Mouse (Mus musculus) hindbrain, embryonic 14.5 days (tissue): Measurements from ENCODE around the gene Gm37240. TPM values are rescaled to one million over a fixed set of nuclear protein-coding genes. Genes with fewer than 3 reads are reported as not detected.
A peak's percentile ranks its signal among the peaks of the same experiment; 100 is the strongest.

Source experiments
- ATAC-seq: fragments of 200-750 bp; cut with Nextera tagmentation; 2 replicates; pipeline ENCODE4 v1.8.0; 2017; ENCODE audit warnings: moderate number of reproducible peaks, mild to moderate bottlenecking, moderate TSS enrichment, moderate library complexity; ENCODE audit not compliant: low FRiP score
- DNase-seq: peaks from one replicate; pipeline ENCODE4 v3.0.0-alpha.2; 2015; ENCODE audit warnings: low spot score
- H3K27ac ChIP-seq: fragments of 300-500 bp; sonication (generic); 2 replicates; pipeline ENCODE4 v1.5.1; 2014; ENCODE audit warnings: mild to moderate bottlenecking, moderate library complexity
- H3K27me3 ChIP-seq: fragments of 300-500 bp; sonication (generic); 2 replicates; pipeline ENCODE4 v1.6.1; 2014; ENCODE audit warnings: mild to moderate bottlenecking, low read length, mixed read lengths; ENCODE audit not compliant: control insufficient read depth, insufficient read depth
- H3K36me3 ChIP-seq: fragments of 300-500 bp; sonication (generic); replicated peaks from 2 replicates; pipeline ENCODE4 v1.6.1; 2014; ENCODE audit not compliant: control insufficient read depth, insufficient read depth
- H3K4me1 ChIP-seq: fragments of 300-500 bp; sonication (generic); replicated peaks from 2 replicates; pipeline ENCODE4 v1.6.1; 2014; ENCODE audit warnings: antibody characterized with exemption, low read length, mixed read lengths; ENCODE audit not compliant: control insufficient read depth, insufficient read depth
- H3K4me2 ChIP-seq: fragments of 300-500 bp; sonication (generic); replicated peaks from 2 replicates; pipeline ENCODE4 v1.6.1; 2014; ENCODE audit warnings: mild to moderate bottlenecking, moderate library complexity
- H3K4me3 ChIP-seq: fragments of 300-500 bp; sonication (generic); replicated peaks from 2 replicates; pipeline ENCODE4 v1.5.1; 2014; ENCODE audit warnings: mild to moderate bottlenecking, low read length
- H3K9ac ChIP-seq: fragments of 300-500 bp; sonication (generic); 2 replicates; pipeline ENCODE4 v1.6.1; 2014
- H3K9me3 ChIP-seq: fragments of 300-500 bp; sonication (generic); 2 replicates; pipeline ENCODE4 v1.6.1; 2016; ENCODE audit warnings: low read length; ENCODE audit not compliant: control insufficient read depth
- WGBS: fragments of 180-500 bp; shearing (Covaris S2); extraction: QIAGEN DNeasy Blood & Tissue Kit; methylation state at CpG from one replicate; pipeline ENCODE4 v1.1.7; 2014; 5-methylcytosine and 5-hydroxymethylcytosine counted together
- polyA plus RNA-seq: library from polyadenylated mRNA; unstranded; fragments of >200 nt; fragmentation: Nextera tagmentation; extraction: Ambion mirVana; gene quantifications from 2 replicates; pipeline ENCODE4 v1.2.1, GENCODE M21; 2014

Gene Gm37240
- polyA plus RNA-seq, 1 experiment from 2014 or later, result 0.94 TPM

DNA sequence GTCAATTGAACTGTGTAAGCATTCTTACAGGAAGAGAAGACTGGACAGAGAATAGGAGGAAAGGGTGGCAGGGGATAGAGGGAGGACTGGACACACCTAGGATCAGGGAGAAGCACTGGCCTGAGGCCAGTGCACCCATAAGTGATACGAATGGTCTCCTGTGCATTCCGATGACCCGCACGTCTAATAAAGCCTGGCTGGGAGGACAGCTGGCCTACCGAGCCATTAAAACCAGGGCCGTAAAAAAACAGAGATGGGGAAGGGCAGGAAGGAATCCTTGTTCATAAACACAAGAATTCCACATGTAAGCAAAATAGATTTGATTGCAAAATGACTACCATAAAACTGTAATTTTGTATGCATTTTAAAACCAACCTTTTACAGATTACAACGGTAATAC lies 762.9 kb downstream of the Gm37240 start:
- no peaks in the 10 kb centered on the region for H3K4me1 ChIP-seq
- no peaks in the 10 kb centered on the region for H3K27me3 ChIP-seq
- H3K9ac ChIP-seq, result no peak overlapping the region
- no peak overlapping the region for H3K27ac ChIP-seq
- H3K9me3 ChIP-seq, result no peaks in the 10 kb centered on the region
- 84% methylated on average over 7 of the region's 7 CpGs for WGBS
- no peak overlapping the region for H3K4me2 ChIP-seq
- DNase-seq, result no peak
- H3K36me3 ChIP-seq, result no peaks in the 10 kb centered on the region
- no peak for ATAC-seq
- H3K4me3 ChIP-seq, result no peak overlapping the region

DNA sequence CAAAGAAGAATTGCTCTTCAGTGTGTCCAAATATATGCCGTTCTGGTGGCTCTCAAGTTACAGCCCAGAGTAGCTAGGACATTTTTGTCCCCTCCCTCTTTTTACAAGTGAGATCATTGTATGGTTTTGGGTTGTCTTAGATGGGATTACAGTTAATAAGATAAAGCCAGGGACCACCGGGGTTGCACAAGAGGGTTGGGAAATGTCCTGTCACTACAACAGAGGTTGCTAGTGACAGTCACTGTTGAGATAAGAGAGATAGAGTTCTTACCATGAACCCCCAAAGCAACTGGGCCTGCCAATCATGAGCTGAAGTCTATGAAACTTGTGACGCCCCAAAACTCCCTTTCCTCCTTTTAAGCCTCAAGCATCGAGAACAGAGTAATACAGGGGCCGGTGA lies 769.6 kb downstream of the Gm37240 start:
- DNase-seq, result no peak
- WGBS, result 89% methylated on average over 5 of the region's 5 CpGs

DNA sequence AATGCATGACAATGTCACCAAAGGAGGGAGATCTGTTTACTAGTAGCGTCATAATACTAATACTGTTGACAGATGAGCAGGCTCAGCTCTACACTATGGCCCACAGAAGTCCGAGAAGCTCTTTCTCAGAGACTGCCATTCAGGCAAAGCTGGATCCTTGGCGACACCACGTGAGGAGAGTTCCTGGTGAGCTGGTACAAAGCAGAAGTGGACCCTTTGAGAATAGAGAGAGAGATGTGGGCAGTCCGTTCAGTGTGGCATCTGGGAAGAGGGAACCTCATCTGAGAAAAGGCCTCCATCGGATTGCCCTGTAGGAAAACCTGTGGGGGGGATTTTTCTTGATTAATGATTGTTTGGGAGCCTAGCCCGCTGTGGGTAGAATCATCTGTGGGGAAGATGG lies 770.3 kb downstream of the Gm37240 start:
- Histone ChIP-seq H3K4me1 (no peaks in the 10 kb centered on the region), H3K27me3 (no peaks in the 10 kb centered on the region), H3K4me2 (no peak overlapping the region), H3K9ac (no peak overlapping the region), H3K27ac (no peak overlapping the region), H3K36me3 (no peaks in the 10 kb centered on the region), H3K4me3 (no peak overlapping the region), H3K9me3 (no peaks in the 10 kb centered on the region)
- DNase-seq (no peak), ATAC-seq (no peak)
- 71% methylated on average over 7 of the region's 7 CpGs for WGBS

More for the DNA sequence above, 769.6 kb downstream of the Gm37240 start:
- Histone ChIP-seq H3K9me3 (no peaks in the 10 kb centered on the region), H3K4me3 (no peak overlapping the region), H3K4me1 (no peaks in the 10 kb centered on the region), H3K27me3 (no peaks in the 10 kb centered on the region), H3K9ac (no peak overlapping the region), H3K4me2 (no peak overlapping the region), H3K36me3 (no peaks in the 10 kb centered on the region), H3K27ac (no peak overlapping the region)
- ATAC-seq, result no peak

GRCm38 (mm10) chr3:85115959-85116543 lies 771.3 kb downstream of the Gm37240 start:
- H3K27ac ChIP-seq, result no peak overlapping the region
- no peaks in the 10 kb centered on the region for H3K27me3 ChIP-seq
- no peaks in the 10 kb centered on the region for H3K4me1 ChIP-seq
- H3K9me3 ChIP-seq, result no peaks in the 10 kb centered on the region
- no peak overlapping the region for H3K4me2 ChIP-seq
- ATAC-seq (peak; percentile 74; the same call in 1 of the 2 replicates), DNase-seq (peak; percentile 31)
- H3K36me3 ChIP-seq, result no peaks in the 10 kb centered on the region
- H3K9ac ChIP-seq, result no peak overlapping the region
- 63% methylated on average over 7 of the region's 7 CpGs for WGBS
- H3K4me3 ChIP-seq, result no peak overlapping the region

DNA sequence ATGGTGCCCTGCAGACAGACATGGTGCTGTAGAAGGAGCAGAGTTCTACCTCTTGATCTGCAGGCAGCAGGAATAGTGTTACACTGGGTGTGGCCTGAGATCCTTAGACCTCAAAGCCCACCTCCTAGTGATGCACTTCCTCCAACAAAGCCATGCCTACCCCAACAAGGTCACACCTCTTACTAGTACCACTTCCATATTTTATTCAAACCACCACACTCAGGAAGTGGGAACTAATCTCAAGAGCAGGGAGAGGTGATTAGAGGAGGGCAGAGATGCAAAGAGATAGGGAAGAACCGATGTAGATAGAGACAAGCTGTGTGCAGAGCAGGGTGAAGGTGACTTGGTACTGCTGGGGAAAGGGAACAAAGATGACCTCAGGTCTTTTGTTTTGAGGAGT lies 773.8 kb downstream of the Gm37240 start:
- no peak overlapping the region for H3K9ac ChIP-seq
- H3K4me1 ChIP-seq, result no peaks in the 10 kb centered on the region
- no peak overlapping the region for H3K4me2 ChIP-seq
- H3K9me3 ChIP-seq, result no peaks in the 10 kb centered on the region
- ATAC-seq (no peak), DNase-seq (no peak)
- no peak overlapping the region for H3K27ac ChIP-seq
- H3K27me3 ChIP-seq, result no peaks in the 10 kb centered on the region
- no peak overlapping the region for H3K4me3 ChIP-seq
- WGBS, result 100% methylated on average over 1 of the region's 1 CpGs
- no peaks in the 10 kb centered on the region for H3K36me3 ChIP-seq

DNA sequence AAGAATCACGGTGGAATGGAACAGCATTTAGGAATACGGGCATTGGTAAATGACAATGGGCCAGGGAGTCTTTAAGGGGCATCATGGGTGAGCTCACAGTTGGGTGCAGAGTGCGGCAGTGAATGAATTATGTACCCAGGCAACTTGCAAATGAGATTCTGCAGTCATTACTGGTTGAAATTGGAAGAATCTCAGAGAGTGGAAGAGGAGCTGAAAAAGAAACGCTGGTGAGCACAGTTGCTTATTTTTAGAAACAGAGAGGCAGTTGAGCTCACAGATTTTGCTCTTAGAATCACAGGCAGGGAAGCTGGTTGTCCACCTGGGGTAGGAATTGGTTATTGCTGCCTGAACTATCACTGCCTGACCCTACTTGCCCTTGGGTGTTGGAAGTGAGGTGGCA lies 776.6 kb downstream of the Gm37240 start:
- H3K27me3 ChIP-seq, result no peaks in the 10 kb centered on the region
- WGBS, result 43% methylated on average over 4 of the region's 4 CpGs
- no peak overlapping the region for H3K9ac ChIP-seq
- H3K9me3 ChIP-seq, result no peaks in the 10 kb centered on the region
- no peaks in the 10 kb centered on the region for H3K36me3 ChIP-seq
- no peak overlapping the region for H3K4me3 ChIP-seq
- H3K4me1 ChIP-seq, result no peaks in the 10 kb centered on the region
- H3K4me2 ChIP-seq, result no peak overlapping the region
- no peak for ATAC-seq
- no peak for DNase-seq
- H3K27ac ChIP-seq, result no peak overlapping the region

DNA sequence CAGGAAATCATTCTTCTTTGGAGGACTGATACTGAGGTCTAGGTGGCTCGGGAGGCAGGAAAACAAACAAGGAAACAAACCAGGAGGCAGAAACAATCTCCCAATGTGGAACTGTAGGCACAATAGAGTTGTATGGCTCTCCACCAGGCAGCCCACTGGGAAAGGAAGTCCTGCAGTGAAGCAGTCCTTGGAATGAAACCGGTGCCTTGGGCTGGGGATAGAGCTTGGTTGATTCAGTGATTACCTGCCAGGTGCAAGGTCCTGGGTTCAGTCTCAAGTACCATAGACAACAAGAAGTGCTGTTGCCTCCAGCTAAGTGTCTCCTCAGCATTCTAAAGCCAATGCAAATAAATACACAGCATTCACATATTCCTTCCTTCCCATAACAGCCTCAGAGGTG lies 778.1 kb downstream of the Gm37240 start:
- Histone ChIP-seq H3K4me2 (no peak overlapping the region), H3K27ac (no peak overlapping the region), H3K9me3 (no peaks in the 10 kb centered on the region), H3K4me1 (no peaks in the 10 kb centered on the region), H3K4me3 (no peak overlapping the region), H3K27me3 (no peaks in the 10 kb centered on the region), H3K9ac (no peak overlapping the region), H3K36me3 (no peaks in the 10 kb centered on the region)
- 64% methylated on average over 2 of the region's 2 CpGs for WGBS
- DNase-seq, result no peak
- no peak for ATAC-seq

DNA sequence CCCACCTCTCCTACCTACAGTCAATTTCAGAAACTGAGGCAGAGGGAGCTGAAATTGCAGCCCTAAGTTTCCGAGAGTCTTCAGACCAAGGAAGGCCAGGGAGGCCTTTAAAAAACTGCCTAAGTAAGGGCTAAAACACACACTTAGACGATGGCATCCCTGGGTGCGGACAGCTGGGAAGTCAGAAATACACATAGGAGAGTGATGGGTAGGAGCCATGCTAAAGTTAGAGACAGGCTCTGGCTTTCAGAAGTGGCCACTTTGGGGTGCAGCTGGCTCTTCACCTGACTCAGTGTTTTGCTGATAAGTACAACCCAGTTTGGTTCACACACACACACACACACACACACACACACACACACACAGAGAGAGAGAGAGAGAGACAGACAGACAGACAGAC lies 778.9 kb downstream of the Gm37240 start:
- no peak overlapping the region for H3K4me2 ChIP-seq
- H3K9me3 ChIP-seq, result no peaks in the 10 kb centered on the region
- no peak overlapping the region for H3K4me3 ChIP-seq
- no peak overlapping the region for H3K9ac ChIP-seq
- H3K27me3 ChIP-seq, result no peaks in the 10 kb centered on the region
- no peaks in the 10 kb centered on the region for H3K4me1 ChIP-seq
- H3K27ac ChIP-seq, result no peak overlapping the region
- no peak for DNase-seq
- no peak for ATAC-seq
- WGBS, result 94% methylated on average over 3 of the region's 3 CpGs
- no peaks in the 10 kb centered on the region for H3K36me3 ChIP-seq

GRCm38 (mm10) chr3:85106956-85107355 lies 780.4 kb downstream of the Gm37240 start:
- Histone ChIP-seq H3K27ac (no peak overlapping the region), H3K9me3 (no peaks in the 10 kb centered on the region), H3K4me3 (no peak overlapping the region), H3K4me1 (no peaks in the 10 kb centered on the region), H3K27me3 (no peaks in the 10 kb centered on the region), H3K4me2 (no peak overlapping the region), H3K36me3 (no peaks in the 10 kb centered on the region), H3K9ac (no peak overlapping the region)
- 67% methylated on average over 11 of the region's 11 CpGs for WGBS
- ATAC-seq, result no peak
- no peak for DNase-seq

DNA sequence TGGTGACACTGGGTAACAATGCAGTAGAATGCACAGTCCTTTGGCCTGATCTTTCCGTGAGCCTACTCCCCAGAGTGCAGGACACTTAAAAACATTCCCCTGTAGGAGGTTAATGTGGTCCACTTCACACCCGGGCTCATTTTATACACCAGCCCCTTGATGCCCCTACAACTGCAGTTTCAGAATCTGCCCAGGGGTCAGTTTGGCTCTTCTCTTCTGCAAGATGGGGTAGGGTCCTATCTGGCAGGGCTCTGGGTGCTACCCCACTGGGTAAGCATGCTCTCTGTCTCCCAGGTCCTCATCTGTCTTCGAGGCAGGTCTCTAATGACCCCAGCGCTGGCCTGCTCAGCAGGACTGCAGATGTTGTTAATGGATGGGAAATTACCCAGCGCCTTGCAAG lies 783.0 kb downstream of the Gm37240 start:
- no peak overlapping the region for H3K27ac ChIP-seq
- no peaks in the 10 kb centered on the region for H3K4me1 ChIP-seq
- ATAC-seq, result no peak
- 55% methylated on average over 5 of the region's 5 CpGs for WGBS
- H3K4me3 ChIP-seq, result no peak overlapping the region
- no peaks in the 10 kb centered on the region for H3K27me3 ChIP-seq
- no peaks in the 10 kb centered on the region for H3K9me3 ChIP-seq
- no peaks in the 10 kb centered on the region for H3K36me3 ChIP-seq
- no peak overlapping the region for H3K4me2 ChIP-seq
- DNase-seq, result no peak
- no peak overlapping the region for H3K9ac ChIP-seq
